Mouse (Mus musculus) midbrain, embryonic 14.5 days (tissue): ENCODE data around the gene Rab13. TPM values are rescaled to one million over a fixed set of nuclear protein-coding genes. Genes with fewer than 3 reads are reported as not detected.

Experiments used
- ATAC-seq: fragments of 200-750 bp; cut with Nextera tagmentation; 2 replicates; pipeline ENCODE4 v1.8.0; 2017; ENCODE audit warnings: moderate number of reproducible peaks, moderate library complexity; ENCODE audit not compliant: low FRiP score, low TSS enrichment
- DNase-seq: peaks from one replicate; pipeline ENCODE4 v3.0.0-alpha.2; 2015
- H3K27ac ChIP-seq: fragments of 300-500 bp; sonication (generic); replicated peaks from 2 replicates; pipeline ENCODE4 v1.5.1; 2014; ENCODE audit warnings: mild to moderate bottlenecking, low read depth, low read length, moderate library complexity
- H3K27me3 ChIP-seq: fragments of 300-500 bp; sonication (generic); 2 replicates; pipeline ENCODE4 v1.6.1; 2014; ENCODE audit warnings: low read length, control low read depth, mixed read lengths; ENCODE audit not compliant: control insufficient read depth, insufficient read depth
- H3K36me3 ChIP-seq: fragments of 300-500 bp; sonication (generic); 2 replicates; pipeline ENCODE4 v1.6.1; 2014; ENCODE audit warnings: low read length, control low read depth; ENCODE audit not compliant: control insufficient read depth, insufficient read depth
- H3K4me1 ChIP-seq: fragments of 300-500 bp; sonication (generic); 2 replicates; pipeline ENCODE4 v1.6.1; 2014; ENCODE audit warnings: mild to moderate bottlenecking, antibody characterized with exemption, low read length, control low read depth; ENCODE audit not compliant: control insufficient read depth, insufficient read depth
- H3K4me2 ChIP-seq: fragments of 300-500 bp; sonication (generic); 2 replicates; pipeline ENCODE4 v1.6.1; 2014; ENCODE audit warnings: mild to moderate bottlenecking, low read length, moderate library complexity
- H3K4me3 ChIP-seq: fragments of 300-500 bp; sonication (generic); replicated peaks from 2 replicates; pipeline ENCODE4 v1.5.1; 2014; ENCODE audit warnings: low read depth, low read length
- H3K9ac ChIP-seq: fragments of 300-500 bp; sonication (generic); replicated peaks from 2 replicates; pipeline ENCODE4 v1.6.1; 2014; ENCODE audit warnings: mild to moderate bottlenecking, low read length, moderate library complexity
- H3K9me3 ChIP-seq: fragments of 300-500 bp; sonication (generic); 2 replicates; pipeline ENCODE4 v1.6.1; 2016; ENCODE audit warnings: low read length, control low read depth, mixed read lengths; ENCODE audit not compliant: control insufficient read depth
- WGBS: fragments of 180-500 bp; shearing (Covaris S2); extraction: QIAGEN DNeasy Blood & Tissue Kit; methylation state at CpG from one replicate; pipeline ENCODE4 v1.1.7; 2014; 5-methylcytosine and 5-hydroxymethylcytosine counted together
- polyA plus RNA-seq: library from polyadenylated mRNA; unstranded; fragments of >200 nt; fragmentation: Nextera tagmentation; extraction: Ambion mirVana; gene quantifications from 2 replicates; pipeline ENCODE4 v1.2.1, GENCODE M21; 2014

Gene Rab13
- polyA plus RNA-seq, 1 experiment from 2014 or later: 10.7 TPM

DNA sequence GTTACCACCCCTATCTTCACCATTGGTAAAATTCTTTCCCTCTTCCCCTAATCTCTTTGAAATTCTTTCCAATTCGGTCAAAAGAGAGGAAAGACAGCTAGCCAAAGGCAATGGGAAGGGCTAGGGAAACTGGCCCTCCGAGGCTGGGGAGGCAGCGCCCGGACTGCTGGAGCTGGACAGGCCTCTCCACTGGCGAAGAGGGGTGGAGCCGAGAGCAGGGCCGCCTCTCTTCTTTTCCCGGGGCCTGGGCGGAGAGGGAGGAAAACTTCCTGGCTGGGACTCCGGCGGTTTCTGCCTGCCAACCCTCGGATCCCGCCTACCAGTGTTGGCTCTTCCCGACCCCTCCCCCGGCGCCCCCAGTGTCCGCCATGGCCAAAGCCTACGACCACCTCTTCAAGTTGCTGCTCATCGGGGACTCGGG is 7.0 kb downstream of the Rab13 start:
- H3K4me3 ChIP-seq: peak overlapping the region; percentile 38
- H3K36me3 ChIP-seq: 0 out of 2 replicates have a peak, but pooled peaks cover 4% of the 10 kb centered on the region
- H3K27ac ChIP-seq: peak overlapping the region; percentile 60
- under 1% methylated on average over 18 of the region's 20 CpGs for WGBS
- peaks cover 6% of the 10 kb centered on the region; the same call in 1 of the 2 replicates for H3K4me1 ChIP-seq
- no peaks in the 10 kb centered on the region for H3K27me3 ChIP-seq
- no peaks in the 10 kb centered on the region for H3K9me3 ChIP-seq
- DNase-seq (peak; percentile 63), ATAC-seq (peak; percentile 67)
- H3K9ac ChIP-seq: peak overlapping the region; percentile 48; the same call in 1 of the 2 replicates
- peak overlapping the region; percentile 82 for H3K4me2 ChIP-seq

DNA sequence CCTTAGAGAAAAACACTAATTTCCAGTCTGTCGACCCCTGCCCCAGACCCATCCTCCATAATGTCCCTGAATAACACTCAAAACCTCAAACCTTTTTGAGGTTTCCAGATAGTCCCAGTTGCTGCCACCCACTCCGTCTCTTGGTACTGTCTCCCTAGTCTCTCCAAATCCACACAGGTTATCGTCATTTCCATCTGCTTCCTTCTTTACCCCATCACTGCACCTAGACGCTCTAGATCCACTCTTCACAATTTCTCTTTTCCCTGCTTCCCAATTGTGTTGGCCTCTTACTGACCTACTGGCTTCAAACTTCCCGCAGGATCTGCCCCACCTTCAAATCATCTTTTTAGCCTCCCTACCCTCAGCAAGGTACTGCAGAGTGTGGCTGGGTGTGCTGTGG is 7.6 kb downstream of the Rab13 start:
- Histone ChIP-seq H3K4me1 (peaks cover 6% of the 10 kb centered on the region; the same call in 1 of the 2 replicates), H3K27me3 (no peaks in the 10 kb centered on the region), H3K9me3 (no peaks in the 10 kb centered on the region), H3K9ac (peak overlapping the region; percentile 48; the same call in 1 of the 2 replicates), H3K36me3 (0 out of 2 replicates have a peak, but pooled peaks cover 4% of the 10 kb centered on the region), H3K27ac (no peak overlapping the region), H3K4me3 (peak overlapping the region; percentile 38; the same call in 1 of the 2 replicates), H3K4me2 (peak overlapping the region; percentile 82)
- DNase-seq (no peak), ATAC-seq (no peak)
- 25% methylated on average over 5 of the region's 5 CpGs for WGBS

- no peaks in the 10 kb centered on the region for H3K27me3 ChIP-seq
- no peak overlapping the region for H3K27ac ChIP-seq
- no peaks in the 10 kb centered on the region for H3K9me3 ChIP-seq
- H3K4me3 ChIP-seq: no peak overlapping the region
- peaks cover 6% of the 10 kb centered on the region; the same call in 1 of the 2 replicates for H3K4me1 ChIP-seq
- DNase-seq: no peak
- no peak overlapping the region for H3K4me2 ChIP-seq
- WGBS: 87% methylated on average over 4 of the region's 4 CpGs
- H3K9ac ChIP-seq: no peak overlapping the region
- no peak for ATAC-seq
- 0 out of 2 replicates have a peak, but pooled peaks cover 4% of the 10 kb centered on the region for H3K36me3 ChIP-seq
These were observed 9.0 kb downstream of the Rab13 start for GRCm38 (mm10) chr3:90222455-90222854.

DNA sequence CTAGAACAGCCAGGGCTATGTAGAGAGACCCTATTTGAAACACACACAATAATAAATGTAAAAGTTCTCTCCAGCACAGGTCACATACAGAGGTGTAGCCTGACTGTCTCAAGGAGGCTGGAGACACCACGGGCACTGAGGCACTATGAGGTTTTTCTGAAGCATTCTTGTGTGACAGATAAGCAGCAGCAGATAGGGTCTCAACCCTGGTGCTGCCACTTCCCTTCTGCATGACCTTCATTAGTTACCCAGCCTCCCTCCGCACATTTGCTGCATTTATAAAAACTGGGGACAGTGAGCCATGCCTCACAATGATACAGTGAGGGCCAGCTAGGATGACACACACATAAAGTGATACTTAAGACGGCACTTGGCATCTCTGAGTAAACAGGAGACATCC is 9.4 kb downstream of the Rab13 start:
- Histone ChIP-seq H3K27ac (no peak overlapping the region), H3K9ac (no peak overlapping the region), H3K9me3 (no peaks in the 10 kb centered on the region), H3K4me1 (peaks cover 6% of the 10 kb centered on the region; the same call in 1 of the 2 replicates), H3K27me3 (no peaks in the 10 kb centered on the region), H3K36me3 (0 out of 2 replicates have a peak, but pooled peaks cover 4% of the 10 kb centered on the region), H3K4me2 (no peak overlapping the region), H3K4me3 (no peak overlapping the region)
- WGBS: 85% methylated on average over 3 of the region's 3 CpGs
- no peak for ATAC-seq
- DNase-seq: no peak

- Histone ChIP-seq H3K4me2 (no peak overlapping the region), H3K4me1 (peaks cover 6% of the 10 kb centered on the region; the same call in 1 of the 2 replicates), H3K9ac (no peak overlapping the region), H3K4me3 (no peak overlapping the region), H3K27ac (no peak overlapping the region), H3K36me3 (0 out of 2 replicates have a peak, but pooled peaks cover 4% of the 10 kb centered on the region), H3K9me3 (no peaks in the 10 kb centered on the region), H3K27me3 (no peaks in the 10 kb centered on the region)
- 84% methylated on average over 10 of the region's 10 CpGs for WGBS
- DNase-seq (no peak), ATAC-seq (no peak)
These were observed 10.8 kb downstream of the Rab13 start for GRCm38 (mm10) chr3:90224331-90224730.

GRCm38 (mm10) chr3:90231075-90231474 is 17.6 kb downstream of the Rab13 start:
- H3K27ac ChIP-seq: peak overlapping the region; percentile 86
- H3K27me3 ChIP-seq: no peaks in the 10 kb centered on the region
- peaks cover 9% of the 10 kb centered on the region for H3K4me1 ChIP-seq
- peak overlapping the region; percentile 80; the same call in 1 of the 2 replicates for H3K9ac ChIP-seq
- H3K36me3 ChIP-seq: peaks cover 19% of the 10 kb centered on the region
- 16% methylated on average over 8 of the region's 8 CpGs for WGBS
- peak overlapping the region; percentile 88 for H3K4me2 ChIP-seq
- H3K4me3 ChIP-seq: peak overlapping the region; percentile 85
- DNase-seq: no peak
- no peak for ATAC-seq
- no peaks in the 10 kb centered on the region for H3K9me3 ChIP-seq

DNA sequence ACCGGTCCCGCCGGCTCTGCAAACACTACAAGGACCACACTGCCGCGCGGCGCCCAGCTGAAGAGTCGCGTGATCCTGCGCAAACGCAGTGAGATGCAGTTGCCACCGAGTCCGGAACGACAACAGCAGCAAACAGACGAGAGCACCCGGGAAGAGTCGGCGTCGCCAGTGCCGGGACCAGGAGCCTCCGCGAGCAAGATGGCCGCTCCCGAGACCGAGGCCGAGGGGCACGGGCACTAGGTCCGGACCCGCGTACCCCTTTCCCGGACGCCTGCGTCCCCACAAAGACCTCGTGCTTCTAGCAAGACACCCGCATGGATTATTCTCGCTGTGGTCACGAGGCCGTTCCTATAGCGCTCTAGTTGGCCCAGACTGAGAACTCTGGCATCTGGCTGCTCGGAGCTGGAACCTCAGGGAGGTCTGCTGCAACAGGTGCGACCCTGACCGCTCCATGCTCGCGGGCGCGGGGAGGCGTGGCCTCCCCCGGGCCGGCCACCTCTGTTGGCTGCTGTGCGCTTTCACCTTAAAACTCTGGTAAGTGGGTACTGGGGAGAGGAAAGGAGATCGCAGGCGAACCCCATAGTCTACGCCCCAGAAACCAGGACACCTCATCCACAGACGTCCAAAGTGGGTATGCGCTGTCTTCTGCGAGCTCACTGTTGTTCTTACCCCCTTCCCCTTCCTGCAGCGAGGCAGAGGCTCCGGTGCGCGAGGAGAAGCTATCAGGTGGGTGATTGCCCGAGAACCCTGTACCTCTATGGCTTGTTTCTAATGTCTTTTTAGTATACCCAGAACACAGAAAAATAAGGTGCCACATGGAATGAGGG is 18.2 kb downstream of the Rab13 start, which contains the start of gene Jtb:
TSS of gene Jtb (plus strand) at position 91 of the 827 bp plus-strand sequence.
- peak within 1 kb of the TSS; percentile 85 for H3K4me3 ChIP-seq
- H3K27ac ChIP-seq: peak within 1 kb of the TSS; percentile 86
- peak within 1 kb of the TSS; percentile 88 for H3K4me2 ChIP-seq
- peak; percentile 97 for DNase-seq
- peaks cover 26% of the 10 kb centered on the region for H3K36me3 ChIP-seq
- ATAC-seq: peak; percentile 98
- no peaks in the 10 kb centered on the region for H3K27me3 ChIP-seq
- H3K9me3 ChIP-seq: no peaks in the 10 kb centered on the region
- peaks cover 9% of the 10 kb centered on the region for H3K4me1 ChIP-seq
- H3K9ac ChIP-seq: peak within 1 kb of the TSS; percentile 80
- under 1% methylated on average over 61 of the region's 61 CpGs for WGBS

- no peaks in the 10 kb centered on the region for H3K9me3 ChIP-seq
- H3K4me3 ChIP-seq: no peak overlapping the region
- no peak overlapping the region for H3K4me2 ChIP-seq
- H3K27ac ChIP-seq: no peak overlapping the region
- H3K9ac ChIP-seq: no peak overlapping the region
- no peaks in the 10 kb centered on the region for H3K27me3 ChIP-seq
- no peak for ATAC-seq
- WGBS: 82% methylated on average over 2 of the region's 2 CpGs
- no peak for DNase-seq
- H3K4me1 ChIP-seq: peaks cover 12% of the 10 kb centered on the region; the same call in 1 of the 2 replicates
- peaks cover 7% of the 10 kb centered on the region for H3K36me3 ChIP-seq
These were observed 27.8 kb downstream of the Rab13 start for GRCm38 (mm10) chr3:90241251-90241650.
